Mouse (Mus musculus) fibroblast of lung, adult 2 months (primary cell): ENCODE measurements around the gene Ttc39b.

ENCODE experiments used
- DNase-seq: peaks from one replicate; pipeline ENCODE4 v3.0.0-alpha.2; 2011; ENCODE audit warnings: low read depth

Ttc39b gene

DNA sequence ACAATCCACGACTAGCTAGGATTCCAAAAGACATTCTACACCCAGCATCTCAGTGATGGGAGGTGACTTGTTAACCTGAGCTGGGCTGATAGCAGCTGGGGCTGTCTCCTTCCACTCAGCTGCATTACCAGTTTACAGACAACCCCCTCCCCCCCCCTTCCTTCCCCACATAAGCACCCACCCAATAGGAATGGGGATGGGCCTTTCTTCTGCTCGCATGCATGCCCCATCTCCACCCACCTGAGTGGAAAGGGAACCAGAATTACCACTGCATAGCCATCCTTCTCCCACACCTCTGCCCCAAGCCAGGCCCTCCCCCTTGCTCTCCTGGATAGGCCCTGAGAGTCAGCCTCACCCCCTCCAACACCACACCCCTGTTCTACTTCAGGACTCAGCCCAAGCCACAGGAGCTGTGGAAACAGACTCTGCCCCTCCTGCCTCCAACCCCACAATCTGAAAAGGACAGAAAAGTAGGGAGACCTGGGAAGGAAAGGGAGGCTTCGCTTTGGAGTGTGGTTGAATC is 6.2 kb downstream of the Ttc39b start:
- no peak for DNase-seq

DNA sequence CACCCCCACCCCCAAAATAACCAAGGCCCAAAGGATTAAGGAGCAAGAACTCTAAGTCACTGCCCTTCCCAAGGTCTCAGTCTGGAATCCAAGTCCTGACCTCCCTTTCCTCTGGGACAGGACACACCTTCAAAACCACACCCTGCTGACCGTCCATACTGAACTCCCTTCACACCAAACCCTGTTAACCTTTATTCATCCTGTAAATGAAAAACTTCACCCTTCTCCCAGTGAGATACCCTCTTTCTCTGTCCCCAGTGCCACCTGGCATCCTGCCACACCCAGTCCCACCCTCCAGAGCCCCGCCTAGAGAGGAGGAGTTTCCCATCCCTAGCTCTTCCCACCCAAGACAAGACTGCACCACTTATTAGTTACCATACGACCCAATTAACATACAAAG is 7.3 kb downstream of the Ttc39b start:
- no peak for DNase-seq

DNA sequence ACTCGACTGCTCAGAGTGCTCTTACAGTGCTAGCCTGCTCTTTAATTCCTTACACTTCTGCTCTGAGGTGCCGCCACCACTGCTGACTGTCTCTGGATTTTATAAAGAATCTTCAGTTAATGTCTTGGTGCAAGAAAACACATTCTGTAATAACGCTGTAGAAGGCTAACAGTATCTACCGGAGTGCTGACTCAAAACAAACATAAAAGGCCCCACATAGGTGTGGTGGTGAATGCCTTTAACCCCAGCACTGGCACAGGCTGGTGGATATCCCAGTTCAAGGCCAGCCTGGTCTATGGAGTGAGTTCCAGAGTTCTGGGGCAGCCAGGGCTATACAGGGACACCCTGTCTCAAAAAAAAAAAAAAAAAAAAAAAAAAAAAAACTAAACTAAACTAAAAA is 8.1 kb downstream of the Ttc39b start:
- no peak for DNase-seq

DNA sequence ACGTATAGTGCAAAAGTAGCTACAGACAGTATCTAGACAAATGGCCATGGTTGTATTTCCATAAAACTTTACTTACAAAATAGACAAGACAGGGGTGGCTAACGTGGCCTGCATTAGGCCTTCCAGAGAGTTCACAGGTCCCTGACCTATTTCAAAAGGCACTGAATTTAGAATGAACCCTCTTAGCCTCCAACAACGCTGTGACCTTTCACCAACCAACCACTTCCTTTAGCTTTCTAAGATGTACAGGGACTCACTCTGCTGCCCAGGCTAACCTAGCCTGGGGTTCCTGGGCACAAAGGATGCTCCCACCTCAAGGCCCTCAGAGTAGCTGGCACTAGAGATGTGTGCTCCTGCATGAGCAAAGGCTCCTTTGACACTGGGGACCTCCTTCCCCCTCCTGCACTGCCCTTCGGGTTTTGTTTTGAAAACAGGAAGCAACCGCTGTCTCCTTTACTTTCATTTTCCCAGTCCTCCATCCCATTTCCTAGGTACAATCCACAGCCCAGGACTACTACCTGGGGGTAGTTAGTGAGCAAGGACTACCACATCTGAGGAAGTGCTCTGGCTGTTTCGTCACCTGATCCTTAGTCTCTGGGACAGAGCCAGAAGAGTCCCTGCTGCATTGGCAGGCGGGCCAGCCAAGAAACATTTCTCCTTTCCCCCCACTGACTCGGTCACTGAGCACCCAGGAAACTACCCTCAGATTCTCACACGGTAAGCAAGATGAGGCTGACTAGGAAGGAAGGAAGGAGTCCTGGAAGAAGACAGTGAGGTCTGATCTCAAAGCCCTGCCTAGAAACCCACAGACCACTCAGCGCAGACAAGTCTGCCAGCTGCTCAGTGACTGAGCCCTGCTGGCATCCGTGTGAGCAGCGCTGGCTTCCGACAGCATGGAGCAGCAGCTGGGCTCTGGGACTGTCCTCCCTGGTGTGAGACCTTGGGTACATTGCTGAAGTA is 8.9 kb downstream of the Ttc39b start:
- no peak for DNase-seq

DNA sequence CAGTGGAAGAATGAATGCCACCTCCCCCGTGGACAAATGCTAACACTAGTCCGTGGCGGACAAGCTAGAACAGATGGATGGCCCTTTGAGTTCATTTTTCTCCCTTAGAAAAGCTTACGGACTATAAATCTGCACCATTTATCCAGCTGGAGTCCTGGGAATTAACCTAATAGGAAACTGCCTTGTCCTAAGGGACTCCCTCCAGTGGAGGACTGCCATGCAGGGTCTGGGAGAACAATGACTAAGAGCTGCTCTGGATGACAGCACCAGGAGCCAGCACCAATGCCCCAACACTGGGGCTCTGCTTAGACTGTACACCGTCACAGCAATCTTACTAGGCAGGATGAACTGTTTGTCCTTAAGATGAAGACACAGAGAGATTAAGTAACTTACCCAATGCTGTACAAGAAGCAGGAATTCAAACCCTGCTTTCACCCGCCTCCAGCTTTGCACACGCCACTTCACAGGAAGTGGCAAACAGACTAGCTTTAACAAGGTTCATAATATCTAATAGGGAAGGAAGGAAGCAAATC is 9.7 kb downstream of the Ttc39b start:
- no peak for DNase-seq

DNA sequence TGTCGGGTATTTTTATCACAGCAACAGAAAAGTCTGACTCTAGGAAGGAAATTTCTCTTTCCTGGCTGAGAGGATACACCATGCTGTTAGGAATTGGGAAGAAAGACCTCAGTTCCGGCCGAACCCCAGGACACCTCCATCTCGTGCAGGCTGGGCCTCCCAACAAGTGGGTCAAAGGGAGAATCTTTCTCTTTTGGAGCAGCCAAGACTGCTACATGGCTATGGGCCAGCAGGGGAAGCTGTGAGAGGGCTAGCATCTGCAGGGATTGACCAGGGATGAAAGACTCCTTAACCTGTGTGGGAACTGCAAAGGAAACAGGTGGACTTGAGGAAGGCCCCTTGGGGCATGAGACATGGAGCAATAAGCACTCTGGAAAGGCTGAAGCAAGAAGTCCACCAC is 11.7 kb downstream of the Ttc39b start:
- no peak for DNase-seq

DNA sequence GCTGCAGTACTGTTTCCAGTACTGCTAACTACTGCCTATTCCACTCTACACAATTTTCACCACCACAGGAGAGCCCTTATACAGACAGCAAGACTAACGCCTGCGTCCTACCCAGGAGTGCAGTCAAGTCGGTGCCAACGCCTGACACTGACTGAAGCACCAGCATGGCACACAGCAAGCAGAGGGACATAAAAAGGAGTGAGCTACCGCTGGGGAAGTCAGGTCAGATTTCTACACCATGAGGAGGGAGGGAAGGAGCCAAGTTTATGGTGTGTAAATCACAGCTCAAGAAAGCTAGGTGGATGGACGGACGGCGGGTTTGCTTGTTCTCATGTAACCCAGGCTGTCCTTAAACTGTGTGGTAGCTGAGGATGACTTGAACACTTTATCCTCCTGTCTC is 12.6 kb downstream of the Ttc39b start:
- DNase-seq = no peak

DNA sequence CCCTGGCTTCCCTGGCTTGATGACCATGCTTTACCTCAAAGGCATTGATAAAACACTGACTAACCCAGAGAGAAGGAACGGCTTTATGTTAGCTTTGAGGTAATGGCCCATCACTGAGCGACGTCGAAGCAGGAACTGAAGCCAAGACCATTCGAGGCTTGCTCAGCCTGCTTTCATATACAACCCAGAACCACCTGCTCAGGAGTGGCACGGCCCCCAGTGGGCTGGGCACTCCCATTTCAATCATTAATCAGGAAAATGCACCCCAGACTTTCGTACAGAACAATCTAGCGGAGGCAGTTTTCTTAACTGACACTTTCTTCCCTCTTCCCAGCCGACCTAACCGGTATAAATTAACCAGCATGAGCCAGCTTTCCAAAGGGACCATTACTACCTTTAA is 13.1 kb downstream of the Ttc39b start:
- DNase-seq = no peak

DNA sequence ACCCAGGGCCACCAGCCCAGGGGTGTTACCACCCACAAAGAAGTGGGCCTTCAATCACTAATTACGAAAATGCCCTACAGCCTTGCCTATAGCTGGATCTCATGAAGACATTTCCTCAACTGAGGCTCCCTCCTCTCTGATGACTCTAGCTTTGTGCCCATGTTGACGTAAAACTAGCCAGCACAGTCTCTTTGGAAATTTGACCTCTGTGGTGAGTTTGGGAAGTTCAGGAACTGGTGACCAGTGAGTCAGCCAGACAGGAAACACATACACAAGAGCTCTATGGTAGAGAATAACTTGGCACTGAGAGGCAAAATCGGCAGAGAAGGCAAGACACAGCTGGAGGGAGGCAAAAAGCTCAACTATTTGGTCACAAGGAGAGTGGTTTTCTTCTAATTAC is 15.1 kb downstream of the Ttc39b start:
- DNase-seq = peak; percentile 88

DNA sequence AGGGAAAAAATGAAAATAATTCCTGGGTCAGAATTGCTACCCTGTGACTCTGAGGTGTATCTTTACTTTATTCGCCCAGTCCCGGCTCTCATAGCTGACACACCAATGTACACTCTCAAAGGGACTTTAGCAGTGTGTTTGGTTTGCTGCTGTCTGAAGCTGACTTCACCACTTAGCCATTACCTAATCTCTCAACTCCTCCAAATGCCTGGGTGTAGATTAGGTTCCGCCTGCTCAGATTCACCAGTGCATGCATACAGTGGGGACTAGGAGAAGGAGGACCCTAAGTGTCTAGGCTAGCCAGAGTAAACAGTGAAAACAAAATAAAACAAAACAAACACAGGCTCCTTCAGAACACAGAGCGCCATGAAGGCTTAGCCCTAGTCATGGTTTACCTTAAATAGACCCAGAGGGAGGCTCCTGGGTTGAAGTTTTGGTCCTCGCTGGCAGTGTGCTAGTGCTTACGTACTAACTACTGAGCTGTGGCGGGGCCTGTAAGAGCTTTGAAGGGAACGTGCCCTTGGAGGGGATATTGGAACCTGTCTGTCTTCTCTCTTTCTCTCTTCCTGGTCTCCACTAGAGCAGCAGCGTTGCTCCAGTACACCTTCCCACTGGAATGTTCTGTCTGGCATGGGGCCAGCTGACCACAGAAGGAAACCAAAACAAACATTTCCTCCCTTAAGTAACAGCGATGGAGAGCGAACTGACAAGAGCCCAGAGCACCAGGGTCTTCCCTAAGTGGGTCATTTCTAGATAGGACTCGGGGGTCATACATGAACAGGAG is 16.2 kb downstream of the Ttc39b start:
- no peak for DNase-seq

DNA sequence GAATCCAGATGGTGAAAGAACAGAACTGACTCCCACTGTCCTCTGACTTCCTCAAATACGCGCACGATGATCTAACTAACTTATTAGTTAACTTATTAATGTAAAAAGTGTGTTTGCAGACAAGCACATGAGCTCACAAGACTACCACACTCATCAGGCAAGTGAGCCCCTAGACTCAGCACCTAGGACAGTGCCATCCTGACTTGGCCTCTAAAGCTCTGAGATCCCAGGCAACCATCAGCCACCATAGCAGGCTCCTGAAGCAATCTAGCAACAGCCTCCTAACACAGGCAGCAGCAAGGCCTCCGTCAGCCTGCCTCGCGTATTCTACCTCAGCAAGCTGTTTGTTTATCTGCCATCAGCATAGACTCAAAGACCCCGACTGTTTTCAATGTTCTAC is 17.2 kb downstream of the Ttc39b start:
- DNase-seq = no peak

DNA sequence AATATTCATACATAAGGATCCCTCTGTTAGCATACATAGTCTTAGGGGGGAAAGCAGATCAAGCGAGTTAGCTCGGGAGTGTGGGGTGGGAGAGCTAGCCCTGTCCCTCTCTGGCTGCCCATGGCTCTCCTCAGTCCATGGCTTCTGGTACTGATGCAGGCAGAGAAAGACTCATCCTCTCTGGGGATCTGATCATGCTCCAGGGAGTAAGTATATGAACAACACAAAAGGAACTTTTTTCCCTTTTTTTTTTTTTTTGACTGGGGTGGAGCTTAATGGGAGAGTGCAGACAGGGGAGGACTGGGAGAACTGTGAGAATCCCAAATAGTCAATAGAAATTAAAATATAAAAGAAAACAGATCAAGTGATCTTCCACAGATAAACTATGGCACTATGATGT is 19.0 kb downstream of the Ttc39b start:
- DNase-seq = no peak

DNA sequence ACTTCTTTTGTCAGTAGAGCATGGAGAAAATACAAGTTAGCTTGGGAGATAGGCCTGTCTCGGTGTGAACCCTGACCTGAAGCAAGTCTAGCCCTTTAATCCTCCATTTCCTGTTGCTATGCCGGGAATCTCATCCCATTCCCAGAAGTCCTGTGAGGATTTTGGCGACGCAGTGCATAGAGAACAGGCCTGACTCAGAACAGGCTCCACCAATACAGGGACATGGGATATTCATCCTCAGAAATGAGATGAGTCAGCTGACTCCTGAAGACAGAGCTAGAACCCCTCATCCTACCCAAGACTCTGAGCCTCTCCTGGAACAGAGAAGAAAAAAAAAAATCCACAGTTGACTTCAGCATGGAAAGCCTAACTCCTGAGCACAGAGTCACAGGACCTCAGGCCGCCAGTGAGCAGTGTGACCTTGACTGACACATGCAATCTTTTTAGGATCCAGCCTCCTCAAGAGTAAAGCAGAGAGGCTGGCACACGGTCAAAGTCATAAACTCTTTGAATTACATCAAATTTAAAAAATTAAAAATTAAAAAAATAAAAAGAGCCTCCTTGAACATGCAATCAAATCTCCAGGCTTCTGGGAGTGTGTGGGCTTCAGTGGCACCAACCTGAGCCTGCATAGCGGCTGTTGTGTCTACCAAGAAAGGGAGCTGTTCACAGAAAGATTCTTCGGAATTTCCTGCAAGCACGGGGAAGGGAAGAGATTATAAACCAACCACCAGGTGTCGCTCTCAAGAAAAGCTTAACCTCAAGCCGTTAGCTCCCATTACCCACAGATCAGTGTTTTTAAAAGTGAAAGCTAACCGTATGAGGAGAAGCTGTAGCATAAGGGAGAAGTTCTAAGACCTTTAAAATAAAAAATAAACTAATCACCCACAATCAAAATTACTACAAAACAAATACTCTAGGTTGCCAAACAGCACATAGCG is 20.9 kb downstream of the Ttc39b start:
- no peak for DNase-seq

DNA sequence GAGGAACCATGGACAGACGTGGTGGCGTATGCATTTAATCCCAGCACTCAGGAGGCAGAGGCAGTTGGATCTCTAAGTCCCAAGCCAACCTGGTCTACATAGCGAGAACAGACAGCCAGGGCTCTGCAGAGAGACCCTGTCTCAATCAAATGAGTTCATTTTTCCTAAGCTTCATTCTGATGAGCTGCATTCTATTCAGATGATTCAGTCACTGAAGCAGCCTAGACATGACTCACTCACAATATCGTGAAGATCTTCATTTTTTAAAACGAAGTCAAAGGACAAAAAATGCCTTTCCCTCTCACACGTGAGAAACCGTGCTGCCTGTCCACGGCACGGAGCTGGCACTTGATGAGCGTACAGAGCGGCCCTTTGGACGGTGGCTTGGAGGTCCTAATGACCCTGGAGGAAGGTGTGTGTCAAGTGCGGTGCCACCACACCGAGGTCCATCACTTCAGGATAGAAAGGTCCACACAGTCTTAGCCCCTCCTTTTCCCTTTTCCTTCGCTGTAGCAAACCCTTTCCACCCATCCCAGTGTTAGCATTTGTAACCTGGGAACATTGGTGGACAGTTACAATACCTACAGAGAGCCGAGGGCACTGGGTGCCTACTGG is 21.8 kb downstream of the Ttc39b start:
- DNase-seq = no peak

DNA sequence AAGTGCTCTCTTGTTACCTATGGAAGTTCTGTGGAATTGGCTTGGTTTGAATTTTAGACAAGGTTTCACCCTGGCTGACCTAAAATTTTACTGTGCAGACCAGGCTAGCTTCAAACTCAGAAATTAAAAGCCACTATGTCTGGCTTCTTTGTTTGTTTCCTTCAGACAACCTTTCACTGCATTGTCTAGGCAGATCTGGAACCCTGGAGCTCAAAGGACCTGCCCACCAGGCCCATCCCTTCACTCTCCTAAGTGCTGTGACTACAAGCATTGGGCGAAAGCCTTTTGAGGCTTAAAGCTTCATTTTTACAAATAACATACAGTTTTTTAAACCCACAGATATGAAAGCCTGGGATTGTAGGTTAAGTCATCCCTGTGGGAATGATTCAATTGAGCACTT is 22.3 kb downstream of the Ttc39b start:
- DNase-seq = no peak

DNA sequence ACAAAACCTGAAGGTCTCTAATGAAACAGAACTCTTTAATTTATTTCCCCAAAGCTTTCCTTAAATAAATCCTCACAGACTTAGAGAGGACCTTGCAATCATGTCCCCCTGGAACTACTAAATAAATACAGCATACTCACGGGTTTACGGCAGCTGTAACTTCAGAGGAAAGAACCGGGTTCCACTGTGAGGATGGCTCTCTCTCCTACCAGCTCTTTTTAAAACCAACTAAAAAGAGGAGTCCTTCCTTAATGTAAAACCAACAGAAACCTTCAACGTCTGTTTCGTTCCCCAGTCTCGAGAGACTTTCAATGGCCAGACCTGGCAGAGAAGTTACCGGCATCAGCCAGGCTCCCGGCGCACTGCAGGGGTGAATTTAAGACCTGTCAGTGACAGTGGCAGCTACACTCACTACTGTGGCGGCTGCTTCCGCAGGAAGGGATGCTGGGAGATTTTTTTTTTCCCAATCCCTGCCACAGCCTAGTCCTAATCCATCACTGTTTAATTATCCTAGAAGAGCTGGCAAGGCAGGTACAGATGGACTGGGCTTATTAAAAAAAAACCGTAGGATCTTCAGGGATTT is 39.2 kb downstream of the Ttc39b start:
- no peak for DNase-seq

DNA sequence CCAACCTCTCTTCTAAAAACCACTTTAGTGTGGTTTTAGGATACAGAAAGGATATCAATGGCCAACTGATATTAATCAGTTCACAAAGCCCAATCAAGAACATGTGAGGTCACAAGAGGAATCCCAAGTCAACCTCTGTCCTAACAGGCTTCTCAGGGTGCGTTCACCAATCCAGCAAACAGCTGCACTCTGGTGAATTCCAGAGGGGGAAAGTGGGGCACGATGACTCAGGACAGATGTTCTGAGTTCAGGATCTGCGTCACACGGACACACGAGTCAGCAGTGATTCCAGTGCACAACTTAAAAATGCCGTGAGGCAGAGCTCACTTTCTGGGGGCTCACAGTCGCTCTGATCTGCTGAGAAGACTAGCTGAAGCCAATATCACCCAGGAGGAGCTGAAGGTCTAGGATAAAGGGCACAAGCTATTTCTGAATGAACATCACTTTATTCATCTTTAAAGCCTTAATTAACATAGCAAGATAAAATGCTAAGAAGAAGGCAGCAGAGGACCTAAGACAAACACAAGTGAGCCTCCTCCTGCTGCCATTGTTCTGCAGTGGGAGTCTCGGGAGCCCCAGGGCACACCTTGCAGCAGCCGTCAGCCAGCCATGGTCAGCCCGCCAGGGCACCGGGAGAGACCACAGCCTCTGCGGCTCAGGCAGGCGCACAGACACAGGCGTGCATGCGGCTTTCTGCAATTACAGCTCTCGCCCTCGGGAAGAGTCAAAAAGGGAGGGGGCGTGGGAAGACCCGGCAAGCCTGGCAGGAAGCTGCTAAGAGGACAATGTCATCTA is 39.9 kb downstream of the Ttc39b start:
- no peak for DNase-seq

DNA sequence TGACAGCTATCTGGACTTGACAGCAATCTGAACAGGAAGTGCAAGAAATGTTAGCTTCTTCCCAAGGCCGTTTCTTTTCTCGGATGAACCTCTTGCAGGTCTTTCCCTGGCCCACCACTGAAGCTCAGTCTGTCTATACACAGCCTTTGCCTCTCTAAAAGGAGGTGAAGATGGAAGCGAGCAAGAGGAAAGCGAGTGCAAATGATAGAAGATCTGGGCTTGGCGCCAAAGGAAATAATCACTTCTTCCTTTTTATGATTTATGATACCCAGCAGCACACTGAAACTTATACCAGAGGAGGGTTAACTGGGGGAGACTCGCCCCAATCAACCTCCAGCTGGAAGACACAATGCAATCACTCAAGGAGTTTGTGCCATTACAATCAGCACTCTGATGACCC is 41.6 kb downstream of the Ttc39b start:
- no peak for DNase-seq

DNA sequence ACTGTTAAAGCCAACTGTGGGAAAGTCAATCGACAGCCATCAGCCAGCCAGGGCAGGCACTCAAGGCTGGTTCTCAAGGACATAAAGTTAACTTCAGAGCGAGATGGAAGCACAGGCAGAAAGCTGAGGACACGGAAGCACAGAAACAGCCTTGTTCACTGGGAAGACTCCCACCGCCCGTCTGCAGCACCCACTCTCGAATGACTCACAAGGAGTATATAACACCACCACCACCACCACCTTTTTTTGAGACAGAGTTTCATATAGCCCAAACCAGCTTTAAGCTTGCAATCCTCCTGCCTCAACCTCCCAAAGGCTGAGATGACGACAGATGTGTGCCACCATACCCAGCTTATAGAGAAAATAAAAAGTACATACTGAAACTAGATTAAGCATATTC is 44.8 kb downstream of the Ttc39b start:
- no peak for DNase-seq

DNA sequence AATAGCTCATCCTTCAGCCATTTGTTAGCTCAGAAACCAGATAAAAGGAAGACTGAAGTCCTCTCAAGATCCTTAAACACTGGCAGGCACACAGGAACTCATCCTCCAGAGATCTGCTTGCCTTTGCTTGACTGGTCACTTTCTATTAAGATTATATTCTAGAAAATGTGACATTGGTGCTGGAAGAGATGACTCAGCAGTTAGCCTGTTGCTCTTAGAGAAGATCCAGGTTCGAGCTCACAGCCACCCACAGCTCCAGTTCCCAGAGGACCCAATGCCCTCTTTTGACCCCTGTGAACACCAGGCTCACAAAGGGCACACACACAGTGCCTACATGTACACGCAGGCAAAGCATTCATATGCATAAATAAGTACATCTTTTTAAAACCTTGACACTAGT is 49.8 kb downstream of the Ttc39b start:
- DNase-seq = no peak
